Mouse (Mus musculus) stomach, embryonic 14.5 days (tissue): ENCODE data around the gene Syne1. TPM values are rescaled to one million over a fixed set of nuclear protein-coding genes. Genes with fewer than 3 reads are reported as not detected.
A peak's percentile ranks its signal among the peaks of the same experiment; 100 is the strongest.

Experiments used
- ATAC-seq: fragments of 200-750 bp; cut with Nextera tagmentation; 2 replicates; pipeline ENCODE4 v1.8.0; 2017; ENCODE audit warnings: low read depth, moderate TSS enrichment; ENCODE audit not compliant: insufficient number of reproducible peaks, insufficient read depth, low FRiP score
- H3K27ac ChIP-seq: fragments of 300-500 bp; sonication (generic); 2 replicates; pipeline ENCODE4 v1.5.1; 2014; ENCODE audit warnings: mild to moderate bottlenecking, low read length, moderate library complexity, mixed read lengths
- H3K27me3 ChIP-seq: fragments of 300-500 bp; sonication (generic); 2 replicates; pipeline ENCODE4 v1.6.1; 2014; ENCODE audit warnings: low read length, control low read depth, mixed read lengths; ENCODE audit not compliant: control insufficient read depth, insufficient read depth
- H3K36me3 ChIP-seq: fragments of 300-500 bp; sonication (generic); 2 replicates; pipeline ENCODE4 v1.6.1; 2014; ENCODE audit warnings: mild to moderate bottlenecking, control low read depth, low read length, moderate library complexity, mixed read lengths; ENCODE audit not compliant: control insufficient read depth, insufficient read depth
- H3K4me1 ChIP-seq: fragments of 300-500 bp; sonication (generic); 2 replicates; pipeline ENCODE4 v1.6.1; 2014; ENCODE audit warnings: low read length, control low read depth, mixed read lengths; ENCODE audit not compliant: control insufficient read depth, insufficient read depth
- H3K4me2 ChIP-seq: fragments of 300-500 bp; sonication (generic); replicated peaks from 2 replicates; pipeline ENCODE4 v1.6.1; 2014; ENCODE audit warnings: low read depth, low read length, control low read depth
- H3K4me3 ChIP-seq: fragments of 300-500 bp; sonication (generic); 2 replicates; pipeline ENCODE4 v1.5.1; 2014; ENCODE audit warnings: low read depth, low read length, control low read depth
- H3K9ac ChIP-seq: fragments of 300-500 bp; sonication (generic); replicated peaks from 2 replicates; pipeline ENCODE4 v1.6.1; 2014; ENCODE audit warnings: low read depth, mild to moderate bottlenecking, control low read depth, low read length, moderate library complexity, mixed read lengths
- H3K9me3 ChIP-seq: fragments of 300-500 bp; sonication (generic); 2 replicates; pipeline ENCODE4 v1.6.1; 2016; ENCODE audit warnings: low read depth, low read length, control low read depth; ENCODE audit not compliant: control insufficient read depth
- WGBS: fragments of 180-500 bp; shearing (Covaris S2); extraction: QIAGEN DNeasy Blood & Tissue Kit; methylation state at CpG from one replicate; pipeline ENCODE4 v1.1.7; 2014; 5-methylcytosine and 5-hydroxymethylcytosine counted together
- polyA plus RNA-seq: library from polyadenylated mRNA; unstranded; fragments of >200 nt; fragmentation: Nextera tagmentation; extraction: Ambion mirVana; gene quantifications from 2 replicates; pipeline ENCODE4 v1.2.1, GENCODE M21; 2014

Syne1 gene
- polyA plus RNA-seq, result 19.2 and 19.9 TPM in 2 replicates

- H3K4me2 ChIP-seq, result peak within 1 kb of the TSS; percentile 95
- no peaks in the 10 kb centered on the region for H3K36me3 ChIP-seq
- H3K9me3 ChIP-seq, result no peaks in the 10 kb centered on the region
- 0 out of 2 replicates have a peak, but pooled peaks cover 5% of the 10 kb centered on the region for H3K4me1 ChIP-seq
- 68% methylated on average over 5 of the region's 5 CpGs for WGBS
- H3K4me3 ChIP-seq, result peak within 1 kb of the TSS; percentile 40
- H3K9ac ChIP-seq, result no peak within 1 kb of the TSS
- no peak within 1 kb of the TSS for H3K27ac ChIP-seq
- H3K27me3 ChIP-seq, result no peaks in the 10 kb centered on the region
- no peak for ATAC-seq
Measured at GRCm38 (mm10) chr10:5551382-5551781, at the start of gene Syne1. Syne1 (minus strand) TSS chr10:5551482.

GRCm38 (mm10) chr10:5600123-5600522, 48.8 kb upstream of the Syne1 start:
- ATAC-seq, result no peak
- 13% methylated on average over 7 of the region's 7 CpGs for WGBS
- no peak overlapping the region for H3K27ac ChIP-seq

GRCm38 (mm10) chr10:5596559-5596958, 45.3 kb upstream of the Syne1 start:
- Histone ChIP-seq H3K27ac (no peak overlapping the region), H3K4me3 (no peak overlapping the region), H3K4me2 (no peak overlapping the region), H3K4me1 (no peaks in the 10 kb centered on the region), H3K9ac (no peak overlapping the region), H3K36me3 (no peaks in the 10 kb centered on the region), H3K27me3 (no peaks in the 10 kb centered on the region), H3K9me3 (no peaks in the 10 kb centered on the region)
- 55% methylated on average over 6 of the region's 6 CpGs for WGBS
- no peak for ATAC-seq

More at GRCm38 (mm10) chr10:5600123-5600522, 48.8 kb upstream of the Syne1 start:
- no peaks in the 10 kb centered on the region for H3K4me1 ChIP-seq
- no peaks in the 10 kb centered on the region for H3K9me3 ChIP-seq
- H3K4me3 ChIP-seq, result no peak overlapping the region
- H3K9ac ChIP-seq, result no peak overlapping the region
- H3K27me3 ChIP-seq, result no peaks in the 10 kb centered on the region
- no peak overlapping the region for H3K4me2 ChIP-seq
- no peaks in the 10 kb centered on the region for H3K36me3 ChIP-seq

GRCm38 (mm10) chr10:5594457-5594856, 43.2 kb upstream of the Syne1 start:
- H3K4me2 ChIP-seq, result no peak overlapping the region
- ATAC-seq, result no peak

GRCm38 (mm10) chr10:5593464-5593863, 42.2 kb upstream of the Syne1 start, which contains the start of gene Myct1:
Myct1 (plus strand) TSS chr10:5593775.
- Histone ChIP-seq H3K27ac (no peak within 1 kb of the TSS), H3K4me3 (peak within 1 kb of the TSS; percentile 2; the same call in 1 of the 2 replicates), H3K36me3 (no peaks in the 10 kb centered on the region), H3K27me3 (no peaks in the 10 kb centered on the region), H3K4me1 (no peaks in the 10 kb centered on the region), H3K9me3 (no peaks in the 10 kb centered on the region), H3K9ac (no peak within 1 kb of the TSS), H3K4me2 (no peak within 1 kb of the TSS)
- ATAC-seq, result no peak
- WGBS, result 14% methylated on average over 5 of the region's 5 CpGs

More at GRCm38 (mm10) chr10:5594457-5594856, 43.2 kb upstream of the Syne1 start:
- Histone ChIP-seq H3K27me3 (no peaks in the 10 kb centered on the region), H3K4me1 (no peaks in the 10 kb centered on the region), H3K27ac (no peak overlapping the region), H3K4me3 (peak overlapping the region; percentile 2; the same call in 1 of the 2 replicates), H3K9ac (no peak overlapping the region), H3K36me3 (no peaks in the 10 kb centered on the region), H3K9me3 (no peaks in the 10 kb centered on the region)
- WGBS, result 65% methylated on average over 5 of the region's 5 CpGs

- no peaks in the 10 kb centered on the region for H3K9me3 ChIP-seq
- no peak overlapping the region for H3K4me3 ChIP-seq
- no peaks in the 10 kb centered on the region for H3K36me3 ChIP-seq
- no peaks in the 10 kb centered on the region for H3K27me3 ChIP-seq
- H3K4me2 ChIP-seq, result no peak overlapping the region
- H3K4me1 ChIP-seq, result no peaks in the 10 kb centered on the region
- 78% methylated on average over 4 of the region's 4 CpGs for WGBS
- no peak overlapping the region for H3K27ac ChIP-seq
- no peak for ATAC-seq
- H3K9ac ChIP-seq, result no peak overlapping the region
Measured at GRCm38 (mm10) chr10:5591996-5592395, 40.7 kb upstream of the Syne1 start.

- no peak overlapping the region for H3K9ac ChIP-seq
- H3K4me1 ChIP-seq, result no peaks in the 10 kb centered on the region
- WGBS, result 85% methylated on average over 2 of the region's 2 CpGs
- no peaks in the 10 kb centered on the region for H3K9me3 ChIP-seq
- H3K27me3 ChIP-seq, result no peaks in the 10 kb centered on the region
- no peak overlapping the region for H3K27ac ChIP-seq
- H3K36me3 ChIP-seq, result no peaks in the 10 kb centered on the region
- no peak overlapping the region for H3K4me3 ChIP-seq
- no peak for ATAC-seq
- no peak overlapping the region for H3K4me2 ChIP-seq
Measured at GRCm38 (mm10) chr10:5591061-5591460, 39.8 kb upstream of the Syne1 start.

- 56% methylated on average over 2 of the region's 2 CpGs for WGBS
- Histone ChIP-seq H3K27ac (no peak overlapping the region), H3K27me3 (no peaks in the 10 kb centered on the region), H3K36me3 (no peaks in the 10 kb centered on the region), H3K9me3 (no peaks in the 10 kb centered on the region), H3K9ac (no peak overlapping the region), H3K4me2 (no peak overlapping the region), H3K4me1 (no peaks in the 10 kb centered on the region), H3K4me3 (no peak overlapping the region)
- no peak for ATAC-seq
Measured at GRCm38 (mm10) chr10:5573328-5573727, 22.0 kb upstream of the Syne1 start.

- Histone ChIP-seq H3K36me3 (no peaks in the 10 kb centered on the region), H3K9me3 (no peaks in the 10 kb centered on the region), H3K27ac (no peak overlapping the region), H3K4me3 (no peak overlapping the region), H3K9ac (no peak overlapping the region), H3K4me1 (no peaks in the 10 kb centered on the region), H3K27me3 (no peaks in the 10 kb centered on the region), H3K4me2 (no peak overlapping the region)
- 72% methylated on average over 5 of the region's 5 CpGs for WGBS
- ATAC-seq, result no peak
Measured at GRCm38 (mm10) chr10:5571332-5571731, 20.1 kb upstream of the Syne1 start.
